Mouse (Mus musculus) spleen, adult 10 weeks (tissue): ENCODE data around the gene Itga3. TPM values are rescaled to one million over a fixed set of nuclear protein-coding genes. Genes with fewer than 3 reads are reported as not detected.

ENCODE experiments used
- polyA plus RNA-seq: library from polyadenylated mRNA; stranded (reverse); fragments of 350-450 nt; fragmentation: Illumina TruSeq; extraction: RNeasy Lipid Tissue Mini Kit (QIAGEN cat#74804); gene quantifications from one replicate; pipeline ENCODE4 v1.2.3, GENCODE M21; 2015; ENCODE audit warnings: low replicate concordance; ENCODE audit not compliant: insufficient read depth

Itga3 gene
- 2.8 TPM for polyA plus RNA-seq

DNA sequence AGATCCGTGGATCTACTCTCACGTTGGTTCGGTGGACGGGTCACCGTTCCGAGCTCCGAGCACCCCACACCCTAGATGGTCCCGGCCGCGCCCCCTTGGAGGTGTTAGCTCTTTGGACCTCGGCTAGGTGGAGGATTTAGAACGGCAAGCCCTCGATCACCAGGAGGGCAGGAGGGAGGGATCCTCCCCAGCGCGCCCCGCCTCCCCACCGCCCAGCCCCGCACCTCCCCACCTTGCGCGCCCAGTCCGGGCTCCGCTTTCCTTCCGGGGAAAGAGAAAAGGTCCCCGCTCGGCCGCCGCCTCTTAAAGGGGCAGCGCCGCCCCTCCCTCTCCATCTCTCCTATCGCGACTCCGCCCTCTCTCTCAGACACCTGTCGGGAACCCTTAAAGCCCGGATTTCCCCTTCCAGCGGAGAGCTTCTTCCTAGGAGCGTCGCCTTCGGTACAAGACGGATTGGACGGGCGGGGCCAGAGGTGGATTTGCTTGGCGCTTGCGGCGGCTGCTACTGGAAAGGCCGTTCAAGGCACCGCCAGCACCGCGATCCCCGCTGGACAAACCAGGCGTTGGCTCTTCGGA is at the start of gene Itga3:
Gene Itga3, minus strand, starts transcription at position 266 of the 576 bp plus-strand sequence.

DNA sequence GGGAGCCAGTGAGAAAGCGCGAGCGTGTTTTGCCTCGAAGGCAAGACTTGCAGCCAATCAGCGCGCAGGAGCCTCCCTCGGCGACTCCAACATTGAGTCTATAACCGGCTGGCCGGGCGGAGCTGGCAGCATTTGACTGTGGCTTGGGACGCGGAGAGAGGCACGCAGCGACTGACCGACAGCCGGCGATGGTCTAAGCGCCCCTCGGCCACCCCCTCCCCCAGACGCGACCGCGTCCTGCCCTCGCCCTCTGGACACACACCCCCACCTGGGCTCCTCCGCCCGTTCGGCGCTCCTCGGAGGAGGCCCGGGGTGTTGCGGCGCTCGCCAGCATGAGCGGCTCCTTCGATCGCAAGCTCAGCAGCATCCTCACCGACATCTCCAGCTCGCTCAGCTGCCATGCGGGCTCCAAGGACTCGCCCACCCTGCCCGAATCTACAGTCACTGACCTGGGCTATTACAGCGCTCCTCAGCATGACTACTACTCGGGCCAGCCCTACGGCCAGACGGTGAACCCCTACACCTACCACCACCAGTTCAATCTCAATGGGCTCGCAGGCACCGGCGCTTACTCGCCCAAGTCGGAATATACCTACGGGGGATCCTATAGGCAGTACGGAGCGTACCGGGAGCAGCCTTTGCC is 43.5 kb upstream of the Itga3 start, which contains the start of gene Dlx3:
Gene Dlx3, plus strand, starts transcription at position 130 of the 643 bp plus-strand sequence.

DNA sequence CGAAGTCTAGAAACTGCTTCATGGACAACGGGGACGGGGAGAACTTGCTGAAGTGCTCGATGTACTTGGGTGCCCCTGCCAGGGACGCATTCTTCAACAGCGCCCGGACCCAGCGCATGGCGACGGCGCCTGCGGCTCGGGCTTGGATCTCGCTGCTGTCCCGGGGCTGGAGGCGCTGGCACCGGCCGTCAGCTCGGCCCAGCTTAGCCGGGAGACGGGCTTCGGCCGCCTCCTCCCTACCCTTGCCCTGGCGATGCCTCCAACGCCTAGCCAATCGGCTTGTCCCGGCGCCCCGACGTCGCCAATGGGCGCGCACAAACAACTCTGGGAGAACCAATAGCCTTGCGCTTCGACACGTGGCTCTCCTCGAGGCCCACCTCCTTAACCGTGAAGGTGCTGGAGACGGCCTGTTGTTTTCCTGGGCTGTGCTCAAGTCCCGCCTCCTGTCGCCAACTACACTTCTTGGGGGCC is 35.4 kb downstream of the Itga3 start, which contains the start of gene Pdk2:
Gene Pdk2, minus strand, starts transcription at position 216 of the 471 bp plus-strand sequence.

DNA sequence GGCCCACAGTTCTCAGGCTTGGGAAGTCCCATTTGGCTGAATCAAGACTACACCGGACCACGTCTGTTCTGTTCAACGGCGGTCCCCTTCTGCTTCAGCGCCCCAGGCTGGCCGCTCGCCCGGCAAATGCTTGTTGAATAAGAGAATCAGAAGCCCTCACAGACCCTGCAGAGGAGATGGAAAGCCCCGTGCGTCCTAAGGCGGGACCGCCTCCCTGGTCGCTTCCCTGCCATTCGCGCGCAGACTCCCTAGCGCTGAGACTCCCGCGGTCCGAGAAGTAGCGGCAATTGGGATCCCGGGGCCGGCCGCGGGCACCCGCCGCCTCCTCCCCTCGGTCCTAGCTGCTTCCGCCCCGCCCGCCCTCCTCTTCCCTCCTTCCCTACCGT is 67.0 kb downstream of the Itga3 start, which contains the start of gene Samd14:
Gene Samd14, plus strand, starts transcription at position 251 of the 386 bp plus-strand sequence.

Other genes with a start within 250 kb of the Itga3 start
- gene Col1a1, start 140.6 kb downstream of the Itga3 start, polyA plus RNA-seq: 7.1 TPM
- not detected for gene Hils1, start 109.2 kb downstream of the Itga3 start, polyA plus RNA-seq
- not detected for gene Sgca, start 100.5 kb downstream of the Itga3 start, polyA plus RNA-seq
- 41.2 TPM for gene Ppp1r9b, start 85.8 kb downstream of the Itga3 start, polyA plus RNA-seq
- gene Samd14, start 66.9 kb downstream of the Itga3 start, polyA plus RNA-seq: 2.4 TPM
- gene Pdk2, start 35.4 kb downstream of the Itga3 start, polyA plus RNA-seq: 6.5 TPM
- not detected for gene Dlx3, start 43.3 kb upstream of the Itga3 start, polyA plus RNA-seq
- not detected for gene Dlx4, start 69.5 kb upstream of the Itga3 start, polyA plus RNA-seq
- gene Tac4, start 184.7 kb upstream of the Itga3 start, polyA plus RNA-seq: 0.32 TPM
- 75.9 TPM for gene Kat7, start 233.4 kb upstream of the Itga3 start, polyA plus RNA-seq